Mouse (Mus musculus): ENCODE results near the gene Kcnrg.

Gene Kcnrg

DNA sequence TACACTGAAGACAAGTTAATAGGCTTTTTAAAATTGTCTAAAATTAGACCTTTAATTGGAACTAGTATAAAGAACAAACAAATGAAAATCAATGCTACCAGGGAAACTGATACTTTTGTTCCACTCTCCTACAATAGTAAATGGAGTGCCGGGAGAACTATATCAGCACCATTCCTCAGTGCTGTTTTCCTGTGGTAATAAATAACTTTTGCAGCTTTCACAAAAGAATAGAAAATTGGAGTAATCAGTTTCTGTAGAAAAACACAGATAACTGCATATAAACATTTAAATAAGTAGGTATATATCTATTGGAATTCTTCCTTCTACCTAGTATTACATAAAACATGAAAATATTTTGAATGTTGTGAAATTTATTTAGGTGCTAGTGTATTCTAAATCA, 38.3 kb downstream of the Kcnrg start:
- DNase-seq (ENCODE audit: low spot score): no peak

DNA sequence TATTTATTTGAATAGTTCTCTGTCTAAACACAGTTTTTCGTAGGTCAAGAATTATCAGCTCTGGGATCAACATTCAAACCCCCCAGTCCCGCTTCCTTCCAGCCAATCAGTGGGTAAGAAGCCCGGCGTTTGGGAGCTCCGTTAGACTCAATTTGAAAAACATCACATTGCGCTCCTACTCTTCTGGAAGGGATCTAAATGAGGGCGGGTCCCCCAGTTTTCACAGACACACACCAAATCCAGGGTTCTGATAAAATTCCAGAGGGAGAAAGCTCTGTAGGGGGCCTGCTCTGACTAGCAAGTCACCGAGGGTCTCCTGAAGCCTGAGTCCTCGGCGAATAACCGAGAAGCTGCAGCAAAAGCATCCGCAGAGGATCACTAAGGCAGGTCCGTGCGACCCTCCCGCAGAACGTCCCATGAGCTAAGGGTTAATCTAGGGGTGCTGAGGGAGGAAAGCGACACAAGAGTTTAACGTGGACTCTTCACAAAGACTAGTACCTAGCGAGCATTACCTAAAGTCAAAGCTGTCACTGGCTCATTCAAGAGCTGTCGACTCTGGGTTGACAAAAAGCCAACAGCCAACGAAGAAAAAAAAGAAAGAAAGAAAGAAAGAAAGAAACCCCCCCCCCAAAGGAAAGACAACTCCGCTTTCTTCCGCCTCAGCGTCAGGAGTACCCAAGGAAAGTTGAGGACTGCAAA, 40.1 kb downstream of the Kcnrg start:
- DNase-seq (ENCODE audit: low spot score): peak; percentile 57

DNA sequence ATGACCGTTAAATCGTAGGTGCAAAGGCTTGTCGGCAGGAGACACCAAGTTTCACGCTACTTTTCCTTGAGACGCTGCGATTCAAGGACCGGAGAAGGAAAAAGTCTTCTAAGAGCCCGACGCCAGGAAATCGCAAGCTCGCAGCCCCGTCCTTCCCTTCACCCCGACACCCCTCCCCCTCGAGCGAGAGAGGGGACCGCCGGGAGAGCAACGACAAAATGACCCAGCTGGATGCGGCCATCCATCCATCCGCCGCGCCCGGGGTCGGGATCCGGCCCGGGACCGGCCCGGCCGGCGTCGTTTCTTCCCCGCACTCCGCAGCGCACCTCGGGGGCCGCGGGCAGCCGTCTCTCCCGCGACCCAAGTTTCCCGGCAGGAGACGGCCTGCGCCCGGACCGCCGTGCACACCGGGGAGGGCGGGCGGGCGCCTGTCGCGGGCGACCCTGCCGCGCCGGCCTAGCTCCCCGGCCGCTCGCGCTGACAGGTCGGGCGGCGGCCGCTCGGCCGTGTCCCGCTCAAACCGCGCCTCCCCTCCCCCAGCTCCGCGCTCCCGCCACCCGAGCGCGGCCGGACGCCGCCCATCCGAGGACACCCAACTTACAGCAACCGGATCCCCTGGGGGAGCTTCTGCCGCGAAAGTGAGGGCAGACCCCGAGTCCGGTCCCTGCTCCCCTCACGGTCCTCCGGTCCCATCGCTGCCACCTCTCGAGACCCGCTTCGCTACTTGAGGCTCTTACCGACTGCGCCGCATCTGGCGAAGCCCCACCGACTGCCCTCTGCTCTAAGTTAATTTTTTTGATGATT, 40.8 kb downstream of the Kcnrg start:
- DNase-seq (ENCODE audit: low spot score): peak; percentile 82

DNA sequence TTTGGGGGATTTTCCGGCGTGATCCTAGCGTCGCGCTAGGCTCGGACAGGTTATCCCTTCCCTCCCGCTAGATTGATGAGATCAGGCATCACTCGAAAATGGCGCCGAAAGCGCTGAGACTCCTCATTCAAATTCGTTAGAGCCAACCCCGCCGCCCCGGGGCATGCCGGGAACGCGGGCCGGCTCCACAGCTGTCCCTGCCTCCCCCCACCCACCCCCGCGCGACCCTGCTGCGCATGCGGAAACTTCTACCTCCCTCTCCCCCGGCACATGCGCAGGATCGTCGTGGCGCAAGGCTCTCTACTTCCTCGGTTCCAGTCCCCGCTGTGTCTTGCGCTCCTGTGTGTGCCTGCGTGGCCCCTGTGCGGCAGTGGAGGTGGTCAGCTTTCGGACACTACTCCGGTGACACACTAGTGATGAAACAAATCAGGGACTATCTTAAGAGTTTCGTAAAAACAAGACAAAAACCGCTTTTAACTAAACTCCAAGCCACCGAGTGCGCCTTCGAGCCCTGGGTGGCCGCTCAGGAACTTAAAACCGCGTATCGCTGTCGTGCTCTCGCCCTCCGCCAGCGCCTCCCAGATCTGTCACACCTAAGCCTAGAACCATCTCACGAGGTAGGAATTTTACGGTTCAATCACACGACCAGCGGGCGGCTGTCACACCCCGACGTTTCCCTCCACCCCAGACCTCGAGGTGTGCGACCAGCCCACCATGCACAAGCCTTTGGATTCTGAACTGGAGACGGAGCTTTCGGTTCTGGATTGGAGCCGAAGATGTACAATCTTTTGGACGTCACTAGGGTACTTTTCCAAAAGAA, 41.6 kb downstream of the Kcnrg start:
- DNase-seq (ENCODE audit: low spot score): peak; percentile 96

DNA sequence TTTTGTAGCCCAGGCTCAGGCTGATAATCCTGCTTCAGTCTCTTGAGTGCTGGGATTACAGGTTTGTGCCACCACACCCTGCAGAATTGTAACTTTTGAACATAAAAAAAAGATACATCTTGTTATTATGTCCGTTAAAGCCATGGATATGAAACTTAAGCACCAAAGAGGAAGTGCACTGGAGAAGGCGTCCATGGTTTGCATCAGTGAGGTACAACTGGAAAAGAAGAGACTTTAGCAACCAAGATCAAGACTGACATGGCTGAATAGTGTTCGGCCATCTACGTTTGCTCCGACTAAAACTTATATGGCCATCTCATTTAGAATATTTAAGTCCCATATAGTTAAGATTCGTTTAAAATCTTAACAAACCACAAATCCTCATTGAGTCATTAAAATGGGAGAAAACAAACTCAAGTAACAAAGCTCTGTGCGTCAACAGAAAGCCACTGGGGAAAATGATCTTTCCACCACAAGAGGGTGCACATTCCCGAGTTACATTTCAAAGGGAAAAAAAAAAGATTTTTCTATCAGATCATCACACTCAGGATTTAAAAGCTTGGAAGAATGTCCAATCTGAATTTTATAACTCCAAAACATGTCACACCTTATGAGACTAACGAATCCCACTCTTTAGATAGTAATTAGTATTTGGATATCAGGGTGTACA, 43.2 kb downstream of the Kcnrg start:
- DNase-seq (ENCODE audit: low spot score): no peak

DNA sequence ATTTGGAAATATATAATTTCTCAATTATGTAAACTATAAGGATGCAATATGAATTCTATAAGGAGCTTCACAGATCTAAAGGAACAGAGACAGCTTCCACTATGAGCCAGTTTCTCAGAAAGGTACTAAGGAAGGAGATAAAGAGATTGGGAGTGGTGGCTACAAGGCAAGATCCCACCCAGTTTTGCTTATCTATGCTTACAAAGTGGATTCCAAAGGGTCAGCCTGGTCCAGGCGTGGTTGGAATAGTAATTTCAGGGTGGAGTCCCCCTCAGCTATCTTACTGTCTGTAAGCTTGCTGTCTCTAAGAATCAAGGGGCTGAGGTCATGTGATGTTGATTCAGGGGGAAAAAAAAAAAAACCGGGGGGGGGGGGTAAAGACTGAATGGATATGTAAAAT, 49.2 kb downstream of the Kcnrg start:
- DNase-seq (ENCODE audit: low spot score): no peak

DNA sequence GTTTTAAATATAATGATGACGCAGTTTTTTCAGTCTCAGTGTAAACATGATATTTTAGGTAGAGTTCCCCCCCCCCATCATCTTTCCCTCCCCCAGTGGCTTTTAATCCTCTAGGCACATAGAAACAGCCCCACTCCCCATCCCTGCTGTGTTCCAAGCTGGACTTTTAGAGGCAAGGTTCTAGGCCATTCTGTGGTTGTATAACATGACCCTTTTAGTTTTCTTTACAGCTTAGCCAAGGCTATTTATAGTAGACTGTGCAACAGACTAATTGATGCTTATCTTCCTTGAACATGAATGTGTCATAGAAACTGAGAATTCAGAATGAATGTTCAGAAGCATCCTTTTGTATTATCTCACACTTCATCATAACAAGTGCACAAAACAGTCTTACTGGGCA, 54.2 kb downstream of the Kcnrg start:
- no peak for DNase-seq (ENCODE audit: low spot score)

DNA sequence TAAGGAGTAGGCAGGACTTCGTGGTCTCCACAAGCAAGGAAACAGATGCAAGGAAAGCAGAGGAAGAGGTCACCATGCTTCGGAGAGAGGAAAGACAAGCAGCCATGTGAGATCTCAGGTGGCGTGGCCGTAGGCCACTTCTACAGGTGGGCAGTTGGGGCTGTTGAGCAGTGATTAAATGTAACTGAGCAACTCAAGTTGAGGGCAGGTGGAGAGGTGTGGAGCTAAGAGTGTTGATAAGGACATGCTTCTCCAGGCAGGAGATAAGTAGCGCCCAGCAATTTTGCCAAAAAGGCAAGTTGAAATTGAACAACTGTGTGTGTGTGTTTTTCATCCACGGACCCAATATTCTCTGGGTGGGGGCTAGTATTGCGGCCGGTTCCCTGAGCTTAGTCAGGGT, 55.0 kb downstream of the Kcnrg start:
- DNase-seq (ENCODE audit: low spot score): no peak
